Mouse (Mus musculus): Measurements from ENCODE around the gene Cntnap5b.

GRCm38 (mm10) chr1:100122410-100122935 lies 349.9 kb downstream of the Cntnap5b start:
- TF ChIP-seq CTCF (IDR thresholded peaks at IDR 0.05; ENCODE audit: low read depth, low read length) (no peak), POLR2A (IDR thresholded peaks at IDR 0.05; ENCODE audit: borderline replicate concordance, low read depth, low read length) (no peak)
